ENCODE assay signal across 8 mouse cellular contexts in genomic region chr4:43508666-43508997, GRCm38 (mm10). TPM values are rescaled to one million over a fixed set of nuclear protein-coding genes. Genes with fewer than 3 reads are reported as not detected.
DNase-seq lines count a peak whose midpoint lies in the region; ATAC-seq and TF ChIP-seq lines count a peak whose summit lies in the region.

No protein-coding gene starts in this region.

- peak; percentile 66 for DNase-seq in MEL-GATA-1-ER (ENCODE audit: extremely low read depth, low read depth)
- DNase-seq in midbrain, postnatal 0 days (ENCODE audit: low spot score): no peak
- peak; percentile 74 for DNase-seq in thymus, postnatal 25 days
- no peak for DNase-seq in left cerebral cortex, adult 9 months (ENCODE audit: low spot score in 2 of 2)

- no peaks in the 10 kb centered on the region for H3K79me2 ChIP-seq in C2C12 (ENCODE audit: control insufficient read depth, insufficient read depth)

- no peaks in the 10 kb centered on the region for H3K36me3 ChIP-seq in C2C12 (ENCODE audit: control insufficient read depth, insufficient read depth)
- no peaks in the 10 kb centered on the region for H3K36me3 ChIP-seq in hindbrain, embryonic 15.5 days
- H3K36me3 ChIP-seq in liver, embryonic 12.5 days: no peaks in the 10 kb centered on the region
- no peaks in the 10 kb centered on the region for H3K36me3 ChIP-seq in midbrain, postnatal 0 days (ENCODE audit: insufficient read depth, low read length)

- no peaks in the 10 kb centered on the region; the same call in 1 of the 2 replicates for H3K4me1 ChIP-seq in embryonic fibroblast, embryonic 13.5 days (ENCODE audit: control insufficient read depth, insufficient read depth, low read length)
- H3K4me1 ChIP-seq in hindbrain, embryonic 15.5 days (replicated peaks): peaks cover 13% of the 10 kb centered on the region
- peaks cover 35% of the 10 kb centered on the region for H3K4me1 ChIP-seq in liver, embryonic 12.5 days
- H3K4me1 ChIP-seq in midbrain, postnatal 0 days (ENCODE audit: insufficient read depth, low read length): no peaks in the 10 kb centered on the region; the same call in 1 of the 2 replicates

- 7% methylated on average over 13 of the region's 13 CpGs for WGBS in hindbrain, embryonic 15.5 days
- WGBS in liver, embryonic 12.5 days (ENCODE audit: insufficient replicate concordance): 1% methylated on average over 13 of the region's 13 CpGs
- WGBS in midbrain, postnatal 0 days: 10% methylated on average over 13 of the region's 13 CpGs

- H3K9ac ChIP-seq in hindbrain, embryonic 15.5 days: no peak overlapping the region
- H3K9ac ChIP-seq in liver, embryonic 12.5 days: peak overlapping the region; percentile 71
- H3K9ac ChIP-seq in midbrain, postnatal 0 days (replicated peaks; ENCODE audit: low read length, poor library complexity, severe bottlenecking): no peak overlapping the region

- ATAC-seq in hindbrain, embryonic 15.5 days (ENCODE audit: low FRiP score, low read depth): no peak
- peak; percentile 84 for ATAC-seq in liver, embryonic 12.5 days
- no peak for ATAC-seq in midbrain, postnatal 0 days (ENCODE audit: low FRiP score)

- TF ChIP-seq POLR2A in embryonic fibroblast, embryonic 13.5 days (IDR thresholded peaks at IDR 0.05; ENCODE audit: low read depth, low read length): peak; percentile 87

- H3K9me3 ChIP-seq in hindbrain, embryonic 15.5 days: no peaks in the 10 kb centered on the region
- no peaks in the 10 kb centered on the region for H3K9me3 ChIP-seq in liver, embryonic 12.5 days (replicated peaks)
- no peaks in the 10 kb centered on the region for H3K9me3 ChIP-seq in midbrain, postnatal 0 days (ENCODE audit: low read length)

- no peak for TF ChIP-seq CTCF in C2C12 (IDR thresholded peaks at IDR 0.05; ENCODE audit: control insufficient read depth, insufficient read depth, insufficient read length)
- TF ChIP-seq CTCF in embryonic fibroblast, embryonic 13.5 days (IDR thresholded peaks at IDR 0.05; ENCODE audit: borderline replicate concordance, insufficient read depth, low read length): no peak
- no peak for TF ChIP-seq CTCF in midbrain, postnatal 0 days (IDR thresholded peaks at IDR 0.05)

- H3K4me2 ChIP-seq in hindbrain, embryonic 15.5 days: peak overlapping the region; percentile 50
- peak overlapping the region; percentile 84 for H3K4me2 ChIP-seq in liver, embryonic 12.5 days
- H3K4me2 ChIP-seq in midbrain, postnatal 0 days (ENCODE audit: low read depth, low read length, poor library complexity, severe bottlenecking): peak overlapping the region; percentile 49

- no peak overlapping the region for H3K27ac ChIP-seq in embryonic fibroblast, embryonic 13.5 days (ENCODE audit: insufficient read depth, low read length)
- no peak overlapping the region for H3K27ac ChIP-seq in hindbrain, embryonic 15.5 days (replicated peaks)
- no peak overlapping the region for H3K27ac ChIP-seq in liver, embryonic 12.5 days
- no peak overlapping the region for H3K27ac ChIP-seq in midbrain, postnatal 0 days (ENCODE audit: low read depth, low read length)

- no peak overlapping the region for H3ac ChIP-seq in C2C12 (ENCODE audit: control insufficient read depth, insufficient read length, low read depth)

- H3K79me3 ChIP-seq in C2C12 (ENCODE audit: low read depth): no peaks in the 10 kb centered on the region

- H3K27me3 ChIP-seq in C2C12 (ENCODE audit: control insufficient read depth, insufficient read depth, insufficient read length): no peaks in the 10 kb centered on the region
- H3K27me3 ChIP-seq in hindbrain, embryonic 15.5 days: peaks cover 20% of the 10 kb centered on the region
- H3K27me3 ChIP-seq in liver, embryonic 12.5 days (replicated peaks): peaks cover 9% of the 10 kb centered on the region; the same call in 1 of the 2 replicates
- peaks cover 17% of the 10 kb centered on the region for H3K27me3 ChIP-seq in midbrain, postnatal 0 days (ENCODE audit: insufficient read depth, low read length)

- H3K4me3 ChIP-seq in C2C12 (ENCODE audit: insufficient read depth, poor library complexity, severe bottlenecking): peak overlapping the region; percentile 2
- H3K4me3 ChIP-seq in embryonic fibroblast, embryonic 13.5 days (ENCODE audit: insufficient read depth, low read length): peak overlapping the region; percentile 35
- H3K4me3 ChIP-seq in hindbrain, embryonic 15.5 days: peak overlapping the region; percentile 24
- H3K4me3 ChIP-seq in liver, embryonic 12.5 days: peak overlapping the region; percentile 60
- H3K4me3 ChIP-seq in midbrain, postnatal 0 days (ENCODE audit: low read depth, low read length): peak overlapping the region; percentile 22

TF ChIP-seq in C2C12, 6 proteins besides CTCF, POLR2A, EP300 and RAD21:
- no peak for TF ChIP-seq MYOD1 (IDR thresholded peaks at IDR 0.05; ENCODE audit: control insufficient read depth, insufficient read length, low read depth)
- TF ChIP-seq FOSL1 (IDR thresholded peaks at IDR 0.05; ENCODE audit: insufficient read depth, low read length, poor library complexity, severe bottlenecking): no peak
TF ChIP-seq in C2C12: peak in this region for 0.

RNA-seq across cellular contexts. Expression of gene Car9, which starts 1.9 kb away (rescaled TPM):
- polyA plus RNA-seq in C2C12 (2012; fragmentation: generic; extraction: Trizol): 0.67 TPM
- polyA plus RNA-seq in embryonic fibroblast, embryonic 13.5 days (2011; ENCODE audit: insufficient read length, low read depth, missing spikeins): 0.48 and 2.0 TPM in 2 replicates
- 0.13 and 0.27 TPM in 2 replicates for polyA plus RNA-seq in hindbrain, embryonic 15.5 days (2015; fragmentation: Nextera tagmentation; extraction: Ambion mirVana)
- polyA plus RNA-seq in liver, embryonic 12.5 days (2016; fragmentation: Nextera tagmentation; extraction: Ambion mirVana): 1.2 and 1.3 TPM in 2 replicates
- total RNA-seq in midbrain, postnatal 0 days (2014; rRNA removed): 0.05 and 0.52 TPM in 2 replicates
- 0.69 and 1.1 TPM in 2 replicates for polyA plus RNA-seq in midbrain, postnatal 0 days (2015; fragmentation: Nextera tagmentation; extraction: Ambion mirVana)

RNA-seq across cellular contexts. Expression of gene Arhgef39, which starts 9.1 kb away (rescaled TPM):
- 11.7 TPM for polyA plus RNA-seq in C2C12 (2012; fragmentation: generic; extraction: Trizol)
- polyA plus RNA-seq in embryonic fibroblast, embryonic 13.5 days (2011; ENCODE audit: insufficient read length, low read depth, missing spikeins): 5.4 and 12.8 TPM in 2 replicates
- 8.1 and 8.5 TPM in 2 replicates for polyA plus RNA-seq in hindbrain, embryonic 15.5 days (2015; fragmentation: Nextera tagmentation; extraction: Ambion mirVana)
- polyA plus RNA-seq in liver, embryonic 12.5 days (2016; fragmentation: Nextera tagmentation; extraction: Ambion mirVana): 32.6 and 35.8 TPM in 2 replicates
- 1.3 and 16.1 TPM in 2 replicates for total RNA-seq in midbrain, postnatal 0 days (2014; rRNA removed)
- 2.3 and 2.8 TPM in 2 replicates for polyA plus RNA-seq in midbrain, postnatal 0 days (2015; fragmentation: Nextera tagmentation; extraction: Ambion mirVana)

RNA-seq across cellular contexts. Expression of gene Tpm2, which starts 14.9 kb away (rescaled TPM):
- 622 TPM for polyA plus RNA-seq in C2C12 (2012; fragmentation: generic; extraction: Trizol)
- 722 and 1,110 TPM in 2 replicates for polyA plus RNA-seq in embryonic fibroblast, embryonic 13.5 days (2011; ENCODE audit: insufficient read length, low read depth, missing spikeins)
- polyA plus RNA-seq in hindbrain, embryonic 15.5 days (2015; fragmentation: Nextera tagmentation; extraction: Ambion mirVana): 10.9 and 13.3 TPM in 2 replicates
- 27.9 and 29.9 TPM in 2 replicates for polyA plus RNA-seq in liver, embryonic 12.5 days (2016; fragmentation: Nextera tagmentation; extraction: Ambion mirVana)
- total RNA-seq in midbrain, postnatal 0 days (2014; rRNA removed): 1.5 and 3.1 TPM in 2 replicates
- 6.2 and 6.6 TPM in 2 replicates for polyA plus RNA-seq in midbrain, postnatal 0 days (2015; fragmentation: Nextera tagmentation; extraction: Ambion mirVana)

RNA-seq across cellular contexts. Expression of gene Ccdc107, which starts 15.9 kb away (rescaled TPM):
- polyA plus RNA-seq in C2C12 (2012; fragmentation: generic; extraction: Trizol): 58.9 TPM
- 32.5 and 39.2 TPM in 2 replicates for polyA plus RNA-seq in embryonic fibroblast, embryonic 13.5 days (2011; ENCODE audit: insufficient read length, low read depth, missing spikeins)
- 79.2 and 84.0 TPM in 2 replicates for polyA plus RNA-seq in hindbrain, embryonic 15.5 days (2015; fragmentation: Nextera tagmentation; extraction: Ambion mirVana)
- polyA plus RNA-seq in liver, embryonic 12.5 days (2016; fragmentation: Nextera tagmentation; extraction: Ambion mirVana): 38.3 and 40.0 TPM in 2 replicates
- total RNA-seq in midbrain, postnatal 0 days (2014; rRNA removed): 74.0 and 77.4 TPM in 2 replicates
- polyA plus RNA-seq in midbrain, postnatal 0 days (2015; fragmentation: Nextera tagmentation; extraction: Ambion mirVana): 107 and 120 TPM in 2 replicates

RNA-seq across cellular contexts. Expression of gene Sit1, which starts 25.1 kb away (rescaled TPM):
- not detected for polyA plus RNA-seq in C2C12 (2012; fragmentation: generic; extraction: Trizol)
- polyA plus RNA-seq in embryonic fibroblast, embryonic 13.5 days (2011; ENCODE audit: insufficient read length, low read depth, missing spikeins): not detected in 2 replicates
- 0.13 TPM in 1 of 2 replicates, not detected in the other for polyA plus RNA-seq in hindbrain, embryonic 15.5 days (2015; fragmentation: Nextera tagmentation; extraction: Ambion mirVana)
- polyA plus RNA-seq in liver, embryonic 12.5 days (2016; fragmentation: Nextera tagmentation; extraction: Ambion mirVana): not detected in 2 replicates
- not detected in 2 replicates for total RNA-seq in midbrain, postnatal 0 days (2014; rRNA removed)
- polyA plus RNA-seq in midbrain, postnatal 0 days (2015; fragmentation: Nextera tagmentation; extraction: Ambion mirVana): not detected in 2 replicates

Comparison
In these comparisons a context has a peak if more than half of its experiments do, and no peak if none do; other contexts are left out.
1. H3K4me3 ChIP-seq: peak in every context shown above with its lines; median percentile 60 in liver, embryonic 12.5 days; 35 in embryonic fibroblast, embryonic 13.5 days; 24 in hindbrain, embryonic 15.5 days; 22 in midbrain, postnatal 0 days; 2 in C2C12.
2. DNase-seq: peak in MEL-GATA-1-ER (single experiment) and thymus, postnatal 25 days (single experiment); none in midbrain, postnatal 0 days (single experiment) and left cerebral cortex, adult 9 months (0 of 2).
3. RNA of gene Tpm2, which starts 14.9 kb away (polyA plus RNA-seq): 722 to 1,110 TPM in embryonic fibroblast, embryonic 13.5 days and 622 TPM in C2C12 (single experiment); 27.9 to 29.9 TPM in liver, embryonic 12.5 days, 10.9 to 13.3 TPM in hindbrain, embryonic 15.5 days and 6.2 to 6.6 TPM in midbrain, postnatal 0 days; every median in the first group is over 10 times any median in the second.
4. Peak in every context shown above with its lines, with median percentiles within 50 percentile points of each other: H3K4me2 ChIP-seq.